Mouse (Mus musculus): ENCODE measurements around the gene Fbxo7.
"Not testable (repeated sequence)": the region's sequence is repeated elsewhere in the genome, so short reads cannot be mapped to it uniquely, and the experiment has no call there.

The Fbxo7 gene

DNA sequence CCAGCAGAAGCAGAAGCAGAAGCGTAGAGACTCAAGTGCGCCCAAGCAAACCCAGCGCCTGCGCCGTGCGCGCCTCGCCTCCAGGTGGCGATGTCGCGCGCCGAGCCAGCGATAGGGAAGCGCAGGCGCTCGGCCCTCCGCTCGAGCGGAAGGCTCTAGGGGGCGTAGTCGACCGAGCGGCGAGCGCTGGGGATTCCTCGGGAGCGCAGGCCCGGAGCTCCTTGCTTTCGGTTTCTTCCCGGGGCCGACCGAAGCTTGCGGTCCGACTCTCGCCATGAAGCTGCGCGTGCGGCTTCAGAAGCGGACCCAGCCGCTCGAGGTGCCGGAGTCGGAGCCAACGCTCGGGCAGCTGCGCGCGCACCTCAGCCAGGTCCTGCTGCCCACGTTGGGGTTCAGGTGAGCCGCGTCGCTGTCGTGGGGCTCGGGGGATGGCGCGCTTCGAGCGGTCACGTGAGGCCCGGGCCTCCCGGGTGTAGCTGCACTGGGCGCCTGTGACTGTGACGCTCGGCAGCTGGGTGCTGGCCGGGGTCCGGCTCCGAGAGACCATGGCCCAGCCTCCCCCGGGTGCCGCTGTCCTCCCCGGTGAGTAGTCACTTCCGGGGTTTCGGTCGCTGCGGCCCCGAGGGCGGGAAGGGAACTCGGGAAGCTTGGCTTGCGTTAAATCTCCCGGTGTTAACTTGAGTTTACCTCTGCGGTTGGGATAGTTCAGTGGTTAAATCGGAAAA lies at the start of gene Fbxo7:
Gene Fbxo7, plus strand, starts transcription at position 224 of the 725 bp plus-strand sequence.
- peak; percentile 67 for DNase-seq (ENCODE audit: extremely low read depth, low read depth)

- no peak for DNase-seq (ENCODE audit: extremely low read depth, low read depth)
These were observed 48.9 kb upstream of the Fbxo7 start for GRCm38 (mm10) chr10:85972915-85973314.

GRCm38 (mm10) chr10:85989412-85990115 lies 32.2 kb upstream of the Fbxo7 start:
- no peak for DNase-seq (ENCODE audit: extremely low read depth, low read depth)

DNA sequence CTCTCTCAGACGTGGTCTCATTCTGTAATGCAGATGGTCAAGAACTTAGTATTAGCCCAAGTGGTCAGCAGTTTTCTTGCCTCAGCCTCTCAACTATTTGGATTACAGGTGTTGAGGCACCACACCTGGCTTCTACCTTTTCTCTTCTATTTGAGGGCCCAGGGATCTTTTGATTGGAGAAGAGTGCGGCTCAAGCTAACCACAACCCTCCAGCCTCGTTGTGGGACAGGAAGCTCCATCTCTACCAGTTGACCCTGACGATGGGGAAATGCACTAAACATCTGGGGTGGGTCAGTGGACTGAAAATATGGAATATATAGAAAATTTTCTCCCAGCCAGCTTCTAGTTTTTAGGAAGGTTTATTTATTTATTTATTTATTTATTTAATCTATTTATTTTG lies 29.4 kb upstream of the Fbxo7 start:
- no peak for DNase-seq (ENCODE audit: extremely low read depth, low read depth)

GRCm38 (mm10) chr10:85993836-85994235 lies 27.9 kb upstream of the Fbxo7 start:
- DNase-seq (ENCODE audit: extremely low read depth, low read depth): no peak

DNA sequence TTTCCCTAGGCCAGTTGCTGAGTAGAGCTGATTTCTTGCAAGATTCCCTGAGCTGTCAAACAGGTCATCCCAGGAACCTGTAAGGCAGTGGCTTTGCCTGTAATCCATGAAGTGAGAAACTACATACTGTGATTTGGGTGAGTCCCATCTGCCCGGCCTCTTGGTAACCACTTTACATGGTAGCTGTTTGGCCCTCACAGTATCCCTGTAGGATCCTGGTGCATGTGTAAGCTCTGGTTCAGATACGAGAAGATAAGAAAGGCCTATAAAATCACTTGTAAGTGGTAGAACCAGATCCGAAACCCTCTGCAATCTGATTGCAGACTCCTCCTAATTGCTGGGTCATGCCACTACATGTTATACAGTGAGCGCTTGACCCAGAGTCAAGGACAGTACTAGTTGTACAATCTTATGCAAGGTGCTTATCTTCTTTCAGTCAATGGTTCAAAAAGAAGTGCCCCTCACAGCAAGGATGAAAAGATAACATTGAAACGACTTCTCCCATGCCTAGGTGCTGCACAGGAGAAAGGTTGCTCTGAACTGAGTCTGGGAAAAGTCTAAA lies 27.1 kb upstream of the Fbxo7 start:
- no peak for DNase-seq (ENCODE audit: extremely low read depth, low read depth)

DNA sequence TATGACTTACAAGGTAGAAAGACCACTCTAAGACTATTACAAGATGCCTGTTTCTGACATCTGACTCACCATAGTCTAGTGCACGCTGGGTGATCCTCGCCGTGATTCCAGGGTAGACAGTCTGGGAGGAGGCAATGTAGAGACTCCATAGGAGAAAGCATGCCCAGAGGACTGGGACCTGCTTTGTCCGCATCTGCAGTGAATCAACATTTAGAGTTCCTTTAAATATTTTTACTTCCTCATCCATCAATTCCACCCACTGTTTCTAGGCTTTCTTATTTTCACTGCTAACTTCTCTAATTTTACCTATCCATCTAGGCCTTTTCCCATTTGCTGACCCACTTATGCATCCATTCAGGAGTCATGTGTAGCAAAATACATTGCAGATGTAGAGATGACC lies 21.3 kb upstream of the Fbxo7 start:
- no peak for DNase-seq (ENCODE audit: extremely low read depth, low read depth)

DNA sequence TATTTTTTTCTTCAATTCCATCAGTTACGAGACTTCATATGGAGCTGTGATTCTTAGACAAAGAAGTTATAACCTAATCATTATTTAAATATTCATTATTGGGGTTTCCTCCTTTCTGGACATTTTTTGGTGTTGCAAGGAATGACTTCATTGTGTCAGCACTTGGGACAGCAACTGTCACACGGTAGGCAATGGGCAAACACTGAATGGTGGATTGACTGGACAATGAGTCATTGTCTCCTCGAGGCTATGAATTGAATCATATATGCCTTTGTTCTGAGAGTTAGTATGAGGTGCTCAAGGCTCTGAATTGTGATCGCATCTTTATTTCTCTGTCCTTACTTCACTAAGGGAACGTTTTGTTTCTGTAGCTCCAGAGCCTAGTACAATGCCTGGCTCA lies 15.3 kb upstream of the Fbxo7 start:
- DNase-seq (ENCODE audit: extremely low read depth, low read depth): no peak

GRCm38 (mm10) chr10:86009688-86010087 lies 12.1 kb upstream of the Fbxo7 start:
- DNase-seq (ENCODE audit: extremely low read depth, low read depth): no peak

GRCm38 (mm10) chr10:86010636-86011035 lies 11.1 kb upstream of the Fbxo7 start:
- no peak for DNase-seq (ENCODE audit: extremely low read depth, low read depth)

DNA sequence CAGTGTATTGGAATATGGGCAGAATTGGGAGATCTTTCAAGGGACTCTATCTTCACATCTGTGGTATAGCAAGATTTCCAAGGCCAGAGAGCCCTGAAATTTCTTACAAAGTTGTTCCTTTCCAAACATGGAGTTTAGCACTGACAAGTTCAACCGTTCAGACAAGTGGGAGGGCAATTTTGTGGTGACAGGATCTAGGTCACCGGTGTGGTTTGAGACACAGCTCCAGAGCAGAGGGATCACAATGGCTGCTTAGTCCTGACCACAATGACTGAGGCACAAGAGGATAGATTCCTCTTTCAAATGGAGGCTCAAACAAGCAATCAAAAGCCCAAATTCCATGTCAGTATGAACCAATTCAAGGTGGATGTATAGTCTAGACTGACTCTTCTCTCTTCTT lies 10.6 kb upstream of the Fbxo7 start:
- no peak for DNase-seq (ENCODE audit: extremely low read depth, low read depth)

- no peak for DNase-seq (ENCODE audit: extremely low read depth, low read depth)
These were observed 10.0 kb upstream of the Fbxo7 start, which contains the start of gene Bpifc for GRCm38 (mm10) chr10:86011781-86012180. Gene Bpifc (minus strand): TSS chr10:86011895.

GRCm38 (mm10) chr10:86017781-86018180 lies 4.0 kb upstream of the Fbxo7 start:
- no peak for DNase-seq (ENCODE audit: extremely low read depth, low read depth)

GRCm38 (mm10) chr10:86018813-86019212 lies 3.0 kb upstream of the Fbxo7 start:
- DNase-seq (ENCODE audit: extremely low read depth, low read depth): no peak

- DNase-seq (ENCODE audit: extremely low read depth, low read depth): no peak
These were observed 394 bp upstream of the Fbxo7 start for GRCm38 (mm10) chr10:86021408-86021748.

- DNase-seq (ENCODE audit: extremely low read depth, low read depth): peak; percentile 51
These were observed 673 bp downstream of the Fbxo7 start for GRCm38 (mm10) chr10:86022474-86022816.

GRCm38 (mm10) chr10:86023149-86023548 lies 1.4 kb downstream of the Fbxo7 start:
- no peak for DNase-seq (ENCODE audit: extremely low read depth, low read depth)

- no peak for DNase-seq (ENCODE audit: extremely low read depth, low read depth)
These were observed 4.1 kb downstream of the Fbxo7 start for GRCm38 (mm10) chr10:86025906-86026305.

GRCm38 (mm10) chr10:86026354-86026753 lies 4.6 kb downstream of the Fbxo7 start:
- peak; percentile 48 for DNase-seq (ENCODE audit: extremely low read depth, low read depth)

DNA sequence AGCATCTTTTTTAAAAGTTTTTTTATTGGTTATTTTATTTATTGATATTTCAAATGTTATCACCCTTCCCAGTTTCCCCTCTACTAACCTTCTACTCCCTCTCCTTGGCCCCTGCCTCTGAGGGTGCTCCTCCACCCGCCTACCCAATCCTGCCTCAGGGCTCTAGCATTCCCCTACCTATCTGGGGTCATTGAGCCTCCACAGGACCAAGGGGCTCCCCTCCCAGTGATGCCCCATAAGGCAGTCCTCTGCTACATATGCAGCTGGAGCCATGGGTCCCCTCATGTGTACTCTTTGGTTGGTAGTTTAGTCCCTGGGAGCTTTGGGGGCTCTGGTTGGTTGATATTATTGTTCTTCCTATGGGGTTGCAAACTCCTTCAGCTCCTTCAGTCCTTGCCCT lies 5.0 kb downstream of the Fbxo7 start:
- DNase-seq (ENCODE audit: extremely low read depth, low read depth): not testable (repeated sequence)

DNA sequence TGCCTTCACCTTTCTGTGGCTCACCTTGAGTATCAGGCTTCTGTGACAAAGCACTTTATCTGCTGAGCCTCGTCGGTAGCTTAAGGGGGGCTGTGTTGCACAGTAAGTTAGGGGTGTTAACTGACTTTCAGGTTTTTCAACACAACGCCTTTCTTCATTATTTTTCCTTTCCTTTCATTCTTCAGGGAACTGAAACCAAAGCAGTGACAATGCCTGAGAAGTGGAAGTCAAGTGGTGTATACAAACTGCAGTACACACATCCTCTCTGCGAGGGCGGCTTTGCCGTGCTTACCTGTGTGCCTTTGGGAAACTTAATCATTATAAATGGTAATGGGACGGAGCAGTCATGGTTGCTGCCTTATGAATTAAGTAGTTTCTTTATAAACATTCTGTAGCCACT lies 9.0 kb downstream of the Fbxo7 start:
- DNase-seq (ENCODE audit: extremely low read depth, low read depth): no peak

DNA sequence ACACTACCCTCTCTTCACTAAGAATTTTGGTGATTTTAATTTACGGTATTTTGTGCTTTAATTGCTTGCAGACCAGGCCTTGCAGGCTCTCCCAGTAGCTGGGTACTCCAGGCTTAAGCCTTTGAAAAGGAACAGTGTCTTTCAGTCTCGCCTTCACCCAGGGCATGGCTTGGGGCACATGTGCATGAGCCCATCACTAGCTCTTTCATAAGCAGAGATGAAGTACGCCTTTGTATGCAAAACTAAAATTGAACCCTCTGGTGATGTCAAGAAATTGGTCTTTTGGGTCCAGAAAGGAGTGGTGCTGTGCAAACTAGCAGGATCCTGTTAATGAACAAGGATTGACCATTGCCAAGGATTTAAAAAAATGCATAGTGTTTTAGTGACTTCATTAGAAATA lies 10.7 kb downstream of the Fbxo7 start:
- no peak for DNase-seq (ENCODE audit: extremely low read depth, low read depth)

All from MEL-GATA-1-ER (cell line).